Mouse (Mus musculus) ES-Bruce4 (cell line): ENCODE measurements around the gene Man2c1.

Source experiments
- CTCF ChIP-seq: IDR thresholded peaks from one replicate; pipeline ENCODE4 v1.8.1; 2011; ENCODE audit warnings: low read depth, low read length
- EP300 ChIP-seq: IDR thresholded peaks from 2 replicates; pipeline ENCODE4 v1.6.1; 2011; ENCODE audit warnings: low read depth, low read length; ENCODE audit not compliant: insufficient read depth
- POLR2A ChIP-seq: IDR thresholded peaks from one replicate; pipeline ENCODE4 v1.8.1; 2011; ENCODE audit warnings: low read length; ENCODE audit not compliant: insufficient read depth

GRCm38 (mm10) chr9:57141417-57142353 lies 11.2 kb downstream of the Man2c1 start:
- no peak for TF ChIP-seq CTCF
- no peak for TF ChIP-seq POLR2A
- TF ChIP-seq EP300, result no peak
